Mouse (Mus musculus) heart, embryonic 11.5 days (tissue): ENCODE results near the gene Atp8a2. TPM values are rescaled to one million over a fixed set of nuclear protein-coding genes. Genes with fewer than 3 reads are reported as not detected.

Experiments used
- ATAC-seq: fragments of 200-750 bp; cut with Nextera tagmentation; replicated peaks from 2 replicates; pipeline ENCODE4 v1.8.0; 2017; ENCODE audit warnings: moderate library complexity; ENCODE audit not compliant: insufficient number of reproducible peaks, low FRiP score, low TSS enrichment
- H3K27ac ChIP-seq: fragments of 300-500 bp; sonication (generic); 2 replicates; pipeline ENCODE4 v1.5.1; 2014; ENCODE audit warnings: mild to moderate bottlenecking, low read depth, low read length
- H3K27me3 ChIP-seq: fragments of 300-500 bp; sonication (generic); 2 replicates; pipeline ENCODE4 v1.6.1; 2014; ENCODE audit warnings: mild to moderate bottlenecking, low read length, mixed read lengths; ENCODE audit not compliant: control insufficient read depth, insufficient read depth
- H3K36me3 ChIP-seq: fragments of 300-500 bp; sonication (generic); 2 replicates; pipeline ENCODE4 v1.6.1; 2014; ENCODE audit warnings: mild to moderate bottlenecking, low read length, moderate library complexity, mixed read lengths; ENCODE audit not compliant: control insufficient read depth, insufficient read depth
- H3K4me1 ChIP-seq: fragments of 300-500 bp; sonication (generic); 2 replicates; pipeline ENCODE4 v1.6.1; 2014; ENCODE audit warnings: low read length; ENCODE audit not compliant: control insufficient read depth, insufficient read depth
- H3K4me2 ChIP-seq: fragments of 300-500 bp; sonication (generic); 2 replicates; pipeline ENCODE4 v1.6.1; 2014; ENCODE audit warnings: mild to moderate bottlenecking, moderate library complexity
- H3K4me3 ChIP-seq: fragments of 300-500 bp; sonication (generic); 2 replicates; pipeline ENCODE4 v1.5.1; 2014; ENCODE audit warnings: low read depth, low read length
- H3K9ac ChIP-seq: fragments of 300-500 bp; sonication (generic); 2 replicates; pipeline ENCODE4 v1.6.1; 2014; ENCODE audit warnings: mild to moderate bottlenecking, low read depth, low read length, moderate library complexity
- H3K9me3 ChIP-seq: fragments of 300-500 bp; sonication (generic); replicated peaks from 2 replicates; pipeline ENCODE4 v1.6.1; 2016; ENCODE audit warnings: low read length; ENCODE audit not compliant: control insufficient read depth
- whole genome bisulfite sequencing: fragments of 180-500 bp; shearing (Covaris S2); extraction: QIAGEN DNeasy Blood & Tissue Kit; methylation state at CpG from one replicate; pipeline ENCODE4 v1.1.7; 2014; ENCODE audit not compliant: insufficient replicate concordance; 5-methylcytosine and 5-hydroxymethylcytosine counted together
- polyA plus RNA-seq: library from polyadenylated mRNA; unstranded; fragments of >200 nt; fragmentation: Nextera tagmentation; extraction: Ambion mirVana; gene quantifications from 2 replicates; pipeline ENCODE4 v1.2.1, GENCODE M21; 2014

The Atp8a2 gene
- polyA plus RNA-seq, 1 experiment from 2014 or later: 6.8 TPM

DNA sequence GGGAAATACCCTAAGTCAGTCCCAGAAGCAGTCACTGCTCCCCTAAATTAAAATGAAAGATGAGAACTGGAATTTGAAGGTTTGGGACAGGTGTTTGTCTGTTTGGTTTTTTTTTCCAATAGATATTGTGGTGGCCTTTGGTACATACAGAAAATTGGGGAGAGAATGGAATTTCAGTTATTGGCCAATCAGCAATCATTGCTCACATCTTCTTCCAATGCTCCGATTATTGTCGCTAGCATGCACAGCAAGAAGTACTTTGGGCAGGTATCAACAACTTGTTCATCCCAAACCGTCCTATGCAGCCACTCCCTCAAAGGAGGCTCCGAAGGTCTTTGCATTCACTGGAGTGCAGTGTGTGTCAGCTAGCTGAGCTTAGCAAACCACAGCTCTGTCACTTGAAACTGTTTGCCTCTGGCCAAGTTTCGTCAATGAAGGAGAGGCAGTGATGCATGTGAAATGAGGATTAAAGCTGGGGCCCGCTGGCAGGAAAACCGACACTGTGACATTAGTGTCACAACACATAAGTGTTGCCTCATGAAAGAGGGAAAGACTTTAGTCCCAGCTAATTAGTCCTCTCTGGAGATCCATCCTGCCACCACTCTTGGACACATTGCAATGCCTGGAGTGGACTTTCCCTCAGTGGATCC is 227.4 kb downstream of the Atp8a2 start:
- Histone ChIP-seq H3K27me3 (no peaks in the 10 kb centered on the region; the same call in 1 of the 2 replicates), H3K36me3 (no peaks in the 10 kb centered on the region), H3K4me2 (no peak overlapping the region), H3K4me3 (no peak overlapping the region), H3K9me3 (no peaks in the 10 kb centered on the region), H3K27ac (no peak overlapping the region), H3K4me1 (no peaks in the 10 kb centered on the region), H3K9ac (no peak overlapping the region)
- no peak for ATAC-seq
- WGBS: 54% methylated on average over 7 of the region's 7 CpGs

DNA sequence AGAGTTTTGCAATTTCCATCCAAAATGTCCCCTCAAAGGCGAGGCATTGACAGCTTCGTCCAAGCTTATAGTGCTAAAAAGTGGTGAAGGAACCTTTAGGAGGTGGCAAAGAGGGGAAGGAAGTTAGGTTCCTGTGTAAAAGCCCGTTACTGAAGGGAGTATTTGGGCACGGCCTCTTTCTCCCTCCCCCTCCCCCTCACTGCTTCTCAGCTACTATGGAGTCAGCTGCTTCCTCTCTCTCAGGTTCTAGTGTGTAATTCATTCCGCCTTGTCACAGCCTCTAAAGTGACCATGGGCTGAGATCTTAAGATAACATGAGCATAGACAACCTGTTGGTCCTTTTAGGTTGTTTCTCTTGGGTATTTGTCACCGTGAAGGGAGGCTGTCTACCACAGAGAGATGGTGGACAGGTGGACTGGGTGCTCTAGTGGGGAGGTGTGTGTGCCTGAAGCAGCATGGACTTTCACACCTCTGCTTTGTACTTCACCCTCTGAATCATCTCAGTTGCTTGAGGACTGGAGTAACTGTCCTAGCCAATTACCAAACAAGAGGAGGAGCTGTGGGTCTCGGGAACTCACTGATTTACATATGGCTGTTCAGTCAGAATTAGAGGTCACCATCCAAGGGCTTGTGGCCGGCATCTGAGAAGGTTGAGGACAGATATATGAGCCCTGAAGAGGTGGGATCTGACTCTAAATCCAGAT is 229.0 kb downstream of the Atp8a2 start:
- WGBS: 74% methylated on average over 8 of the region's 8 CpGs
- H3K9ac ChIP-seq: no peak overlapping the region
- H3K4me3 ChIP-seq: no peak overlapping the region
- no peak for ATAC-seq
- H3K27me3 ChIP-seq: no peaks in the 10 kb centered on the region; the same call in 1 of the 2 replicates
- no peak overlapping the region for H3K27ac ChIP-seq
- H3K4me1 ChIP-seq: no peaks in the 10 kb centered on the region
- H3K9me3 ChIP-seq: no peaks in the 10 kb centered on the region
- H3K36me3 ChIP-seq: no peaks in the 10 kb centered on the region
- no peak overlapping the region for H3K4me2 ChIP-seq

DNA sequence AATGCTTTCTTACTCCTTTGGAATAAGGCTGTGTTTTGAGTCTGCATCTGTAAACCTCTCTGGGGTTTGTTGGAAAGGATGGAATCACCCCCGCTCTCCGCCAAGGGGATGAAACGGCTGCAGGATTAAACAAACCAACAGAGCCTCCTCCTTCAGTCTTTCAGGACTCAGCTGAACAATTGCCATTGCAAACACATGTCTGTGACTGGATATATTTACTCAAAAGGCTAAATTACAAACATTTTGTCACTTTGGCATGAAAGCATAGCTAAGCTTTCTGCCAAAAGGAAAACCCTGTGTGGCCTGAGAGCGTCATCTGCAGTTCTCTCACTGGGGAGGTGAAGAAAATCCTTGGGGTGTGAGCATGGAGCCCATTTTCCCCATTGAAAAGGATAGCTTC is 230.0 kb downstream of the Atp8a2 start:
- no peak for ATAC-seq
- H3K27me3 ChIP-seq: no peaks in the 10 kb centered on the region
- no peaks in the 10 kb centered on the region for H3K36me3 ChIP-seq
- H3K4me3 ChIP-seq: no peak overlapping the region
- no peaks in the 10 kb centered on the region for H3K4me1 ChIP-seq
- H3K4me2 ChIP-seq: no peak overlapping the region
- 81% methylated on average over 4 of the region's 4 CpGs for WGBS
- H3K27ac ChIP-seq: no peak overlapping the region
- no peak overlapping the region for H3K9ac ChIP-seq
- H3K9me3 ChIP-seq: no peaks in the 10 kb centered on the region

DNA sequence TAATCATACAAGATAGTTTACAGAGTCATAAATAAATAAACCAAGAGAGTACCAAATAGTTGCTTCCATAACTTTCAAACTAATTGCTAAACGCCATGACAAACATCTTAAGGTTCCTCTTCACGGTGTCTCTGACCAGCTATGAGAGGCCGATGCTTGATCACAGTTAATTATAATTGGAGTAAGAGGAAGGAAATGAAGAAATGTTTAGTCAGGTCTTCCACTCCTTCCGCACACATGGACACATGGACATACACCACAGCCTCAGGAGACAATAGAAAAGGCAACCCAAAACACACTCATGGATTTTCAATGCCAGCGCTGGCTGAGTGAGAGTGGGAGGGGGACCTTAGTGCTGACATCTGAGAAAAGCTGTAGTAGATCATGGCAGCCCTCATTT is 232.4 kb downstream of the Atp8a2 start:
- H3K27ac ChIP-seq: no peak overlapping the region
- peaks cover 7% of the 10 kb centered on the region; the same call in 1 of the 2 replicates for H3K4me1 ChIP-seq
- H3K4me2 ChIP-seq: no peak overlapping the region
- no peak for ATAC-seq
- no peaks in the 10 kb centered on the region for H3K27me3 ChIP-seq
- no peaks in the 10 kb centered on the region for H3K36me3 ChIP-seq
- no peak overlapping the region for H3K9ac ChIP-seq
- 89% methylated on average over 5 of the region's 5 CpGs for WGBS
- H3K9me3 ChIP-seq: no peaks in the 10 kb centered on the region
- H3K4me3 ChIP-seq: no peak overlapping the region

GRCm38 (mm10) chr14:59960961-59961360 is 236.0 kb downstream of the Atp8a2 start:
- H3K9me3 ChIP-seq: no peaks in the 10 kb centered on the region
- no peaks in the 10 kb centered on the region for H3K36me3 ChIP-seq
- peaks cover 9% of the 10 kb centered on the region; the same call in 1 of the 2 replicates for H3K4me1 ChIP-seq
- H3K4me2 ChIP-seq: no peak overlapping the region
- ATAC-seq: no peak
- 49% methylated on average over 9 of the region's 9 CpGs for WGBS
- no peak overlapping the region for H3K9ac ChIP-seq
- no peak overlapping the region for H3K4me3 ChIP-seq
- H3K27ac ChIP-seq: no peak overlapping the region
- no peaks in the 10 kb centered on the region for H3K27me3 ChIP-seq

GRCm38 (mm10) chr14:59960214-59960890 is 236.6 kb downstream of the Atp8a2 start:
- ATAC-seq: no peak
- WGBS: 54% methylated on average over 9 of the region's 9 CpGs
- no peak overlapping the region for H3K27ac ChIP-seq

DNA sequence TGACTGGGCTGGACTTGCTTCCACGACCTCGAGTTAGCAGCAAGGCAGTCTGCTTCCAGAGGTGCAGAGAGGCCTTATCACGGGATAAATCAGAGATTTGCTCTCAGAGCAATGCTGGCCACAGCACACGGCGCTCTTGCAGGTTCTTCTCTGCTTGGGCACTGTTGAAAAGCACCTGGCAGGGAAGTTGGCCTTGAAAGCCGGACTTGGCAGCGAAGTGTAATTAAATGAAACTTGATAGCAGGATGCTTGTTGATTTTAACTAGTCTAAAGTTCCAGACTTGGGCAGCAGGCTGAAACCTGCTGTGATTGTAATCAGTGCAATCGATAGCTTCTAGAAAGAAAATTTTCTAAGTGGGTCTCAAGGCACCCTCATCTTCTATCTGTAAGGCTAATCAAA is 237.3 kb downstream of the Atp8a2 start:
- WGBS: 47% methylated on average over 8 of the region's 8 CpGs
- H3K9ac ChIP-seq: no peak overlapping the region
- peaks cover 9% of the 10 kb centered on the region; the same call in 1 of the 2 replicates for H3K4me1 ChIP-seq
- H3K4me3 ChIP-seq: no peak overlapping the region
- no peaks in the 10 kb centered on the region for H3K36me3 ChIP-seq
- no peak overlapping the region for H3K4me2 ChIP-seq
- no peaks in the 10 kb centered on the region for H3K27me3 ChIP-seq
- H3K27ac ChIP-seq: no peak overlapping the region
- no peaks in the 10 kb centered on the region for H3K9me3 ChIP-seq
- ATAC-seq: no peak

More at GRCm38 (mm10) chr14:59960214-59960890, 236.6 kb downstream of the Atp8a2 start:
- no peak overlapping the region for H3K9ac ChIP-seq
- H3K36me3 ChIP-seq: no peaks in the 10 kb centered on the region
- H3K27me3 ChIP-seq: no peaks in the 10 kb centered on the region
- H3K4me3 ChIP-seq: no peak overlapping the region
- H3K4me2 ChIP-seq: no peak overlapping the region
- peaks cover 9% of the 10 kb centered on the region; the same call in 1 of the 2 replicates for H3K4me1 ChIP-seq
- H3K9me3 ChIP-seq: no peaks in the 10 kb centered on the region

DNA sequence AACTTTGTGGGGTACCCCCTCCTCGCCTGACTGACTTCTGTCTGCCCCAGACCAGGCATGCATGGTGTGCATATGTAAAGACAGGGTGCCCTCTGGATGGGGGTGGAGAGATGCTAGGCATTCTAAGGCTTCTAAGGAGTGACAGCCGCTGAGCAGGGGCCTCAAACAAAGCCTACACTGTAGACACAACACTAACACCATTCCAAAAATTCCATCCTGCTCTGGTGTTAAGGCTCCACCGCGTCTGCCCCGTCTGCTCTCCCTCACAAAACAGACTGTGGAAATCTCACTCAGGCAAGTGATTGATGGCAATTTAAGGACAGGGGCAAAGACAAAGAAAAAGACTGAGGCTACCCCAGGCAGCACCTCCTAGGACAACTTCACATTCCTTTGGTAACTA is 247.0 kb downstream of the Atp8a2 start:
- peak; percentile 59; the same call in 1 of the 2 replicates for ATAC-seq

More for the DNA sequence above, 247.0 kb downstream of the Atp8a2 start:
- H3K27me3 ChIP-seq: no peaks in the 10 kb centered on the region
- no peaks in the 10 kb centered on the region for H3K36me3 ChIP-seq
- peak overlapping the region; percentile 17; the same call in 1 of the 2 replicates for H3K4me2 ChIP-seq
- WGBS: 9% methylated on average over 5 of the region's 5 CpGs
- H3K9me3 ChIP-seq: no peaks in the 10 kb centered on the region
- no peak overlapping the region for H3K9ac ChIP-seq
- peak overlapping the region; percentile 71 for H3K27ac ChIP-seq
- H3K4me3 ChIP-seq: no peak overlapping the region
- H3K4me1 ChIP-seq: peaks cover 9% of the 10 kb centered on the region
